Mouse (Mus musculus) intestine, embryonic 15.5 days (tissue): ENCODE data around the gene Pyy. TPM values are rescaled to one million over a fixed set of nuclear protein-coding genes. Genes with fewer than 3 reads are reported as not detected.

Source experiments
- ATAC-seq: fragments of 200-750 bp; cut with Nextera tagmentation; 2 replicates; pipeline ENCODE4 v1.8.0; 2017; ENCODE audit warnings: moderate TSS enrichment, moderate library complexity
- H3K27ac ChIP-seq: fragments of 300-500 bp; sonication (generic); 2 replicates; pipeline ENCODE4 v1.5.1; 2015; ENCODE audit warnings: mild to moderate bottlenecking, inconsistent platforms
- H3K27me3 ChIP-seq: fragments of 300-500 bp; sonication (generic); replicated peaks from 2 replicates; pipeline ENCODE4 v1.6.1; 2015; ENCODE audit warnings: inconsistent platforms
- H3K36me3 ChIP-seq: fragments of 300-500 bp; sonication (generic); 2 replicates; pipeline ENCODE4 v1.6.1; 2015; ENCODE audit warnings: inconsistent platforms
- H3K4me1 ChIP-seq: fragments of 300-500 bp; sonication (generic); replicated peaks from 2 replicates; pipeline ENCODE4 v1.6.1; 2015; ENCODE audit warnings: inconsistent platforms
- H3K4me2 ChIP-seq: fragments of 300-500 bp; sonication (generic); replicated peaks from 2 replicates; pipeline ENCODE4 v1.6.1; 2015; ENCODE audit warnings: mild to moderate bottlenecking, inconsistent platforms
- H3K4me3 ChIP-seq: fragments of 300-500 bp; sonication (generic); replicated peaks from 2 replicates; pipeline ENCODE4 v1.5.1; 2015; ENCODE audit warnings: inconsistent platforms
- H3K9ac ChIP-seq: fragments of 300-500 bp; sonication (generic); 2 replicates; pipeline ENCODE4 v1.6.1; 2015; ENCODE audit warnings: inconsistent platforms
- H3K9me3 ChIP-seq: fragments of 300-500 bp; sonication (generic); 2 replicates; pipeline ENCODE4 v1.6.1; 2016; ENCODE audit warnings: inconsistent platforms
- WGBS: fragments of 180-500 bp; shearing (Covaris S2); methylation state at CpG from one replicate; pipeline ENCODE4 v1.1.7; 2015; 5-methylcytosine and 5-hydroxymethylcytosine counted together
- polyA plus RNA-seq: library from polyadenylated mRNA; unstranded; fragments of >200 nt; fragmentation: Nextera tagmentation; extraction: Ambion mirVana; gene quantifications from 2 replicates; pipeline ENCODE4 v1.2.1, GENCODE M21; 2015

Pyy gene
- polyA plus RNA-seq, 1 experiment from 2014 or later: 57.2 TPM

GRCm38 (mm10) chr11:102137625-102138446 is 30.2 kb upstream of the Pyy start:
- H3K27me3 ChIP-seq: no peaks in the 10 kb centered on the region
- H3K4me3 ChIP-seq: peak overlapping the region; percentile 17; the same call in 1 of the 2 replicates
- H3K4me1 ChIP-seq: peaks cover 9% of the 10 kb centered on the region; the same call in 1 of the 2 replicates
- H3K9ac ChIP-seq: peak overlapping the region; percentile 40; the same call in 1 of the 2 replicates
- H3K36me3 ChIP-seq: no peaks in the 10 kb centered on the region
- H3K27ac ChIP-seq: no peak overlapping the region
- peak overlapping the region; percentile 70 for H3K4me2 ChIP-seq
- no peaks in the 10 kb centered on the region for H3K9me3 ChIP-seq
- ATAC-seq: no peak
- 41% methylated on average over 13 of the region's 13 CpGs for WGBS

- Histone ChIP-seq H3K9me3 (no peaks in the 10 kb centered on the region), H3K36me3 (no peaks in the 10 kb centered on the region), H3K27me3 (no peaks in the 10 kb centered on the region), H3K9ac (no peak overlapping the region), H3K27ac (no peak overlapping the region), H3K4me2 (no peak overlapping the region), H3K4me1 (peaks cover 7% of the 10 kb centered on the region; the same call in 1 of the 2 replicates), H3K4me3 (no peak overlapping the region)
- WGBS: 28% methylated on average over 4 of the region's 4 CpGs
- ATAC-seq: no peak
Observed at GRCm38 (mm10) chr11:102134516-102134915, 26.9 kb upstream of the Pyy start.

GRCm38 (mm10) chr11:102117386-102117785 is 9.8 kb upstream of the Pyy start:
- Histone ChIP-seq H3K9me3 (no peaks in the 10 kb centered on the region), H3K4me3 (no peak overlapping the region), H3K27me3 (no peaks in the 10 kb centered on the region), H3K4me1 (no peaks in the 10 kb centered on the region), H3K36me3 (no peaks in the 10 kb centered on the region), H3K9ac (no peak overlapping the region), H3K4me2 (no peak overlapping the region), H3K27ac (no peak overlapping the region)
- no peak for ATAC-seq
- WGBS: 77% methylated on average over 6 of the region's 6 CpGs

GRCm38 (mm10) chr11:102116241-102116640 is 8.6 kb upstream of the Pyy start:
- no peak for ATAC-seq
- WGBS: 57% methylated on average over 8 of the region's 8 CpGs
- no peak overlapping the region for H3K4me3 ChIP-seq

GRCm38 (mm10) chr11:102111576-102111975 is 3.9 kb upstream of the Pyy start:
- no peak for ATAC-seq
- WGBS: 67% methylated on average over 5 of the region's 5 CpGs
- no peaks in the 10 kb centered on the region for H3K9me3 ChIP-seq

More at GRCm38 (mm10) chr11:102116241-102116640, 8.6 kb upstream of the Pyy start:
- Histone ChIP-seq H3K36me3 (no peaks in the 10 kb centered on the region), H3K4me1 (no peaks in the 10 kb centered on the region), H3K27ac (no peak overlapping the region), H3K9ac (no peak overlapping the region), H3K4me2 (no peak overlapping the region), H3K27me3 (no peaks in the 10 kb centered on the region), H3K9me3 (no peaks in the 10 kb centered on the region)

GRCm38 (mm10) chr11:102106911-102107310 is 721 bp downstream of the Pyy start:
- Histone ChIP-seq H3K36me3 (no peaks in the 10 kb centered on the region), H3K9ac (no peak overlapping the region), H3K27me3 (peaks cover 57% of the 10 kb centered on the region), H3K27ac (no peak overlapping the region), H3K4me1 (peaks cover 6% of the 10 kb centered on the region; the same call in 1 of the 2 replicates), H3K9me3 (no peaks in the 10 kb centered on the region), H3K4me3 (peak overlapping the region; percentile 16; the same call in 1 of the 2 replicates), H3K4me2 (peak overlapping the region; percentile 43)
- WGBS: 1% methylated on average over 21 of the region's 21 CpGs
- no peak for ATAC-seq

More at GRCm38 (mm10) chr11:102111576-102111975, 3.9 kb upstream of the Pyy start:
- H3K9ac ChIP-seq: no peak overlapping the region
- peaks cover 27% of the 10 kb centered on the region for H3K27me3 ChIP-seq
- no peak overlapping the region for H3K4me3 ChIP-seq
- no peak overlapping the region for H3K4me2 ChIP-seq
- H3K36me3 ChIP-seq: no peaks in the 10 kb centered on the region
- H3K4me1 ChIP-seq: peaks cover 3% of the 10 kb centered on the region; the same call in 1 of the 2 replicates
- no peak overlapping the region for H3K27ac ChIP-seq

- no peak overlapping the region for H3K4me3 ChIP-seq
- H3K27ac ChIP-seq: no peak overlapping the region
- WGBS: 15% methylated on average over 17 of the region's 17 CpGs
- H3K9ac ChIP-seq: no peak overlapping the region
- 0 out of 2 replicates have a peak, but pooled peaks have one; percentile 64 for ATAC-seq
- H3K27me3 ChIP-seq: peaks cover 52% of the 10 kb centered on the region
- no peaks in the 10 kb centered on the region for H3K9me3 ChIP-seq
- peaks cover 6% of the 10 kb centered on the region; the same call in 1 of the 2 replicates for H3K4me1 ChIP-seq
- no peaks in the 10 kb centered on the region for H3K36me3 ChIP-seq
- no peak overlapping the region for H3K4me2 ChIP-seq
Observed at GRCm38 (mm10) chr11:102102485-102103258, 5.0 kb downstream of the Pyy start.

GRCm38 (mm10) chr11:102101219-102101618 is 6.4 kb downstream of the Pyy start, which contains the start of gene Ppy:
TSS of gene Ppy (minus strand) at chr11:102101319.
- H3K4me2 ChIP-seq: no peak within 1 kb of the TSS
- H3K4me3 ChIP-seq: no peak within 1 kb of the TSS

GRCm38 (mm10) chr11:102096887-102097391 is 10.7 kb downstream of the Pyy start:
- peak overlapping the region; percentile 35; the same call in 1 of the 2 replicates for H3K9ac ChIP-seq
- peaks cover 12% of the 10 kb centered on the region; the same call in 1 of the 2 replicates for H3K27me3 ChIP-seq
- ATAC-seq: peak; percentile 95
- WGBS: 4% methylated on average over 18 of the region's 18 CpGs
- no peaks in the 10 kb centered on the region for H3K36me3 ChIP-seq
- peak overlapping the region; percentile 57 for H3K4me2 ChIP-seq
- H3K9me3 ChIP-seq: no peaks in the 10 kb centered on the region
- peaks cover 6% of the 10 kb centered on the region; the same call in 1 of the 2 replicates for H3K4me1 ChIP-seq
- peak overlapping the region; percentile 15; the same call in 1 of the 2 replicates for H3K4me3 ChIP-seq
- H3K27ac ChIP-seq: no peak overlapping the region

More at GRCm38 (mm10) chr11:102101219-102101618, 6.4 kb downstream of the Pyy start, which contains the start of gene Ppy:
- Histone ChIP-seq H3K36me3 (no peaks in the 10 kb centered on the region), H3K27me3 (peaks cover 38% of the 10 kb centered on the region), H3K9ac (no peak within 1 kb of the TSS), H3K4me1 (peaks cover 9% of the 10 kb centered on the region; the same call in 1 of the 2 replicates), H3K27ac (no peak within 1 kb of the TSS), H3K9me3 (no peaks in the 10 kb centered on the region)
- WGBS: 82% methylated on average over 4 of the region's 4 CpGs
- ATAC-seq: no peak

- no peak overlapping the region for H3K27ac ChIP-seq
- 62% methylated on average over 5 of the region's 5 CpGs for WGBS
- peak; percentile 11; the same call in 1 of the 2 replicates for ATAC-seq
- peak overlapping the region; percentile 57 for H3K4me2 ChIP-seq
- no peak overlapping the region for H3K9ac ChIP-seq
- H3K36me3 ChIP-seq: no peaks in the 10 kb centered on the region
- H3K27me3 ChIP-seq: 0 out of 2 replicates have a peak, but pooled peaks cover 12% of the 10 kb centered on the region
- peaks cover 6% of the 10 kb centered on the region; the same call in 1 of the 2 replicates for H3K4me1 ChIP-seq
- no peaks in the 10 kb centered on the region for H3K9me3 ChIP-seq
- no peak overlapping the region for H3K4me3 ChIP-seq
Observed at GRCm38 (mm10) chr11:102096446-102096845, 11.2 kb downstream of the Pyy start.

GRCm38 (mm10) chr11:102095676-102096075 is 12.0 kb downstream of the Pyy start:
- Histone ChIP-seq H3K4me2 (no peak overlapping the region), H3K4me1 (peaks cover 6% of the 10 kb centered on the region; the same call in 1 of the 2 replicates)
- no peak for ATAC-seq

More at GRCm38 (mm10) chr11:102095676-102096075, 12.0 kb downstream of the Pyy start:
- no peak overlapping the region for H3K27ac ChIP-seq
- H3K9me3 ChIP-seq: no peaks in the 10 kb centered on the region
- no peaks in the 10 kb centered on the region for H3K36me3 ChIP-seq
- 74% methylated on average over 3 of the region's 3 CpGs for WGBS
- no peak overlapping the region for H3K9ac ChIP-seq
- no peak overlapping the region for H3K4me3 ChIP-seq
- H3K27me3 ChIP-seq: 0 out of 2 replicates have a peak, but pooled peaks cover 9% of the 10 kb centered on the region
